Mouse (Mus musculus) heart, postnatal 0 days (tissue): ENCODE measurements around the gene Zfand2b. TPM values are rescaled to one million over a fixed set of nuclear protein-coding genes. Genes with fewer than 3 reads are reported as not detected.
A peak's percentile ranks its signal among the peaks of the same experiment; 100 is the strongest.

Experiments
- ATAC-seq: fragments of 200-750 bp; cut with Nextera tagmentation; 2 replicates; pipeline ENCODE4 v1.8.0; 2017; ENCODE audit warnings: low read depth, moderate number of reproducible peaks, moderate library complexity; ENCODE audit not compliant: insufficient read depth
- DNase-seq: peaks from one replicate; pipeline ENCODE4 v3.0.0-alpha.2; 2016; ENCODE audit warnings: low spot score
- H3K27ac ChIP-seq: fragments of 300-500 bp; sonication (generic); 2 replicates; pipeline ENCODE4 v1.5.1; 2014; ENCODE audit warnings: low read depth, mild to moderate bottlenecking
- H3K27me3 ChIP-seq: fragments of 300-500 bp; sonication (generic); 2 replicates; pipeline ENCODE4 v1.6.1; 2014; ENCODE audit warnings: low read length, mixed read lengths; ENCODE audit not compliant: control insufficient read depth, insufficient read depth
- H3K36me3 ChIP-seq: fragments of 300-500 bp; sonication (generic); replicated peaks from 2 replicates; pipeline ENCODE4 v1.6.1; 2014; ENCODE audit warnings: low read length, mixed read lengths; ENCODE audit not compliant: control insufficient read depth, insufficient read depth
- H3K4me1 ChIP-seq: fragments of 300-500 bp; sonication (generic); 2 replicates; pipeline ENCODE4 v1.6.1; 2014; ENCODE audit warnings: antibody characterized with exemption; ENCODE audit not compliant: control insufficient read depth, insufficient read depth
- H3K4me2 ChIP-seq: fragments of 300-500 bp; sonication (generic); 2 replicates; pipeline ENCODE4 v1.6.1; 2014; ENCODE audit warnings: low read depth, mild to moderate bottlenecking, low read length, moderate library complexity
- H3K4me3 ChIP-seq: fragments of 300-500 bp; sonication (generic); 2 replicates; pipeline ENCODE4 v1.5.1; 2014; ENCODE audit warnings: low read depth, low read length
- H3K9ac ChIP-seq: fragments of 300-500 bp; sonication (generic); replicated peaks from 2 replicates; pipeline ENCODE4 v1.6.1; 2014; ENCODE audit warnings: low read depth, low read length, mixed read lengths
- H3K9me3 ChIP-seq: fragments of 300-500 bp; sonication (generic); replicated peaks from 2 replicates; pipeline ENCODE4 v1.6.1; 2016; ENCODE audit warnings: low read length; ENCODE audit not compliant: control insufficient read depth
- CTCF ChIP-seq: IDR thresholded peaks from 2 replicates; pipeline ENCODE4 v1.5.1; 2016; ENCODE audit warnings: antibody characterized with exemption, control low read depth, low read depth
- EP300 ChIP-seq: IDR thresholded peaks from 2 replicates; pipeline ENCODE4 v1.6.1; 2016; ENCODE audit warnings: antibody characterized with exemption, low read depth
- WGBS: fragments of 180-500 bp; shearing (Covaris S2); extraction: QIAGEN DNeasy Blood & Tissue Kit; methylation state at CpG from one replicate; pipeline ENCODE4 v1.1.7; 2014; 5-methylcytosine and 5-hydroxymethylcytosine counted together
- polyA plus RNA-seq: library from polyadenylated mRNA; unstranded; fragments of >200 nt; fragmentation: Nextera tagmentation; extraction: Ambion mirVana; gene quantifications from 2 replicates; pipeline ENCODE4 v1.2.1, GENCODE M21; 2015
- total RNA-seq: library from RNA; depleted of rRNA; stranded (reverse); fragments of >200 nt; gene quantifications from 2 replicates; pipeline ENCODE4 v1.2.3, GENCODE M21; 2014; ENCODE audit warnings: low replicate concordance; rRNA removed

Gene Zfand2b
- total RNA-seq (33.1 and 67.1 TPM in 2 replicates), polyA plus RNA-seq (26.1 and 28.7 TPM in 2 replicates)

DNA sequence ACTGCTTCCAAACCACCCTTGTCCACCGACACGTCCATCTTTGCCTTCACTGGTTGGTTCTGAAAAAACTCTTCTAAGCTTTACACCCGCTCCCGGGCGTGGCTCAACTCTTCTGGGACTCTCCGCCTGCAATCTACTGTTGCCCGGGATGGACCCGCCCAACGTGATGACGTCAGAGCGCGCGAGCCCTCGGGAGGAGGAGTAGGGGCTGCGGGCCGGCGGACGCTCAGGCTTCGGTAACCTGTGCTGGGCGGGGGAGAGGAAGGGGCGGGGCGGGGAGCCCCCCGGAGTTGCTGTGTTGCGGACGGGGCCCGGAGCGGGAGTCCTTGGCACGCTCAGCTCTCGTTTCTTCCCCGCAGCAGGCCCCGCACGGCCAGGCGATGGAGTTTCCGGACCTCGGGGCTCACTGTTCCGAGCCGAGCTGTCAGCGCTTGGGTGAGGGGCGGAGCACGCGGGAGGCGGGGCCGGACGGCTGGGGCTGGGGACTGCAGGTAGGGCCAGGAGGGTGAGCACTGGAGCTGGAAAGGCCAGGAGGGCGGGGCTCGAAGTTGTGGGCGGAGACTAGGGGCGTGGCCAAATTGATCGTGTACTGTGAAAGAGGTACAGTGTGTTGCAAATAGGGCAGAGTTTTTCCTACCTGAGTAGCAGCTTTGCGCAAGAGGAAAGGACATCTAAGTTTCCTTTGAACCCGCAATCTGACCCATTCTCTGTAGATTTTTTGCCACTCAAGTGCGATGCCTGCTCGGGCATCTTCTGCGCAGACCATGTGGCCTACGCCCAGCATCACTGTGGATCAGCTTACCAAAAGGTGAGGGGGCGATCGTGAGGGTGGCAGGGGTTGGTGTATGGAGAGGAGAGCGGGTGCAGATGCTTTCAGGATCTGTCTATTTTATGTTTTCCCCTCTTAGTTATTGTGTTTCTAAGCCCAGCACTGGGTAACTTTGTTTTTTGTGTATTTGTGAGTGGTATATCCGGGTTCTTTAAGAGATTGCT, at the start of gene Zfand2b:
TSS of gene Zfand2b (plus strand) at position 175 of the 993 bp plus-strand sequence.
- Histone ChIP-seq H3K27me3 (no peaks in the 10 kb centered on the region), H3K4me1 (0 out of 2 replicates have a peak, but pooled peaks cover 10% of the 10 kb centered on the region), H3K4me3 (peak within 1 kb of the TSS; percentile 58), H3K9me3 (no peaks in the 10 kb centered on the region), H3K36me3 (peaks cover 39% of the 10 kb centered on the region), H3K9ac (peak within 1 kb of the TSS; percentile 58), H3K4me2 (peak within 1 kb of the TSS; percentile 59), H3K27ac (peak within 1 kb of the TSS; percentile 51)
- peak; percentile 94 for DNase-seq
- ATAC-seq: peak; percentile 99
- no peak for TF ChIP-seq EP300
- no peak for TF ChIP-seq CTCF
- WGBS: 1% methylated on average over 52 of the region's 59 CpGs

DNA sequence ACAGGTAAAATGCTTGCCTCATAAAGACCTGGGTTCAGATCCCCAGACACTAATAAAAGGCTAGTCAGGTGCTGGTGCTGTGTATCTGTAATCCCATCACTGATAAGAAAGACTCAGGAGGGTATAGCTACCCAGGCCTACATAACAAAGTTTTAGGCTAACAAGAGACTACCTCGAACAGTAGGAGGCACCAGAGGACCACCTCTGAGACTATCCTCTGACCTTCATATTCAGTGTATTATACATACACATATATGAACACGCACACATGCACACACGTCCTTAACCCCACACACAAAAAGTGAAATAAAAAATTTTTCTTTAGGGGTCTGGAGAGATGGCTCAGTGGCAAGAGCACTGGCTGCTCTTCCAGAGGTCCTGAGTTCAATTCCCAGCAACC, 46.2 kb upstream of the Zfand2b start:
- Histone ChIP-seq H3K9me3 (no peaks in the 10 kb centered on the region), H3K4me2 (no peak overlapping the region), H3K4me1 (no peaks in the 10 kb centered on the region), H3K4me3 (no peak overlapping the region), H3K27me3 (no peaks in the 10 kb centered on the region), H3K9ac (no peak overlapping the region), H3K27ac (no peak overlapping the region), H3K36me3 (no peaks in the 10 kb centered on the region)
- DNase-seq: no peak
- TF ChIP-seq EP300 (no peak), CTCF (no peak; the same call in 1 of the 2 replicates)
- WGBS: 77% methylated on average over 3 of the region's 3 CpGs
- ATAC-seq: no peak

DNA sequence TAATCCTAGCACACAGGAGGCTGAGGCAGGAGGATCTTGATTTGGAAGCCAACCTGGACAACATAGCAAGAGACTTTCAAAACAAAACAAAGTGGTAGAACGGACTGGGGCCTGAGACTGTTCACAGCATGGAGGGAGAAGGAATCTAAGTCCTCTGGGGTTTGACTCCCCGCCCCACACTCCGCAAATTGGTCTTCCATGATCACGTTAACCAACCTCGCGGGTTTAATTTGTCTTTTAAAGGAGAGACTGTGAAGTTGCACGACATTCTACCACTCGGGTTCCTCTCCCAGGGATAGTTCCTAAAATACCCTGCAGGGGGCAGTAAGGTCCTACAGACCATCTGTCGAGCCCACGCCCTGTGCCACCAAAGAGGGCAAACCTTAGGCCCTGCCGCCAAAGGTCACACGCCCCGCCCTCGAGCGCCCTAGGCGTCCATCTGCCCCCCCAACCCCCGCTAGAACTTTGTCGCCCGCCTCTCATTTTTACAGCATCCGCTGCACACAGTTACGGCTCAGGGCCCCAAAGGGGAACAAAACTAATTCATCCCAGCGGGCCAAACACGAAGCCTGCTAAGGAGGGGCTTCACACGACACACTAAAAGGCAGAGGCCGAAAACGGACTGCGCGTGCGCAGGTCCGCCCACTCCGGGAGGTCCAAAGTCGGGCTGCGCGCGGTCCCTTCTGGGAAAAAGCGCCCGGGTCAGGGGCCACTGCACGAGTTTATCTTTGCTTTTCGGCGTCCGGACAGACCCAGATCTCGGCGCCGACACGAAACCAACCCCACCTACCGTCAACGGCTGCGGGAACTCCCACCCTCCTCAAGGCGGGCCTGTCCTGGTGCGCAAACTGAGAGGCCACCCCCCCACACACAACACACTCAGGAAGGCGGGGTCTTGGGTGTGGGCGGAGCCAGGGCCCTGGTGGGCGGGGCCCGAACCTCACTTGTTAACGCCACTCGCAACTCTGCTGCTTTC, 43.8 kb upstream of the Zfand2b start, which contains the start of gene Nhej1:
TSS of gene Nhej1 (minus strand) at position 855 of the 976 bp plus-strand sequence.
- WGBS: 1% methylated on average over 56 of the region's 56 CpGs
- H3K4me1 ChIP-seq: no peaks in the 10 kb centered on the region
- peak; percentile 50 for TF ChIP-seq EP300
- TF ChIP-seq CTCF: peak; percentile 80
- H3K9me3 ChIP-seq: no peaks in the 10 kb centered on the region
- peak within 1 kb of the TSS; percentile 63 for H3K9ac ChIP-seq
- H3K4me2 ChIP-seq: peak within 1 kb of the TSS; percentile 51
- ATAC-seq: peak; percentile 98
- H3K4me3 ChIP-seq: peak within 1 kb of the TSS; percentile 58
- peak; percentile 92 for DNase-seq
- H3K27ac ChIP-seq: peak within 1 kb of the TSS; percentile 93
- no peaks in the 10 kb centered on the region for H3K27me3 ChIP-seq
- H3K36me3 ChIP-seq: no peaks in the 10 kb centered on the region

DNA sequence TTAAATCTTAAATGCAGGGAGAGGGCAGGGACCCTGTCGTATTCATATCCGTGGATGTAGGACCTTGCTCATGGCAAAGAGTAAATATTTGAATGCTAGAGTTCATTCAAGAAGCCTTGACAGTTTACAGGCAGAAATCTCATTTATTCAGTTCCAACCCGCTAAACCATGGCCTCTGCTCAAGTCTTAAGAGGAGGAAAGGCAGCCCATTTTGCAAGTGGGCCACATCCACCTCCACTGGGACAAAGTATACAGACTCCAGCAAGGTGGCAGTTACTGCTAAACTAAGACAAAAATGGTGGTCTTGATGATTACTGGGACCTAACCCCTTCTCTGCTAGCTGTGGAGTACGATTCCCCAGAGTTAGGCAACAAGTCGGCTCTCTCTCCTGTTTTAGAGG, 43.0 kb upstream of the Zfand2b start:
- no peak for TF ChIP-seq EP300
- TF ChIP-seq CTCF: no peak
- 40% methylated on average over 5 of the region's 5 CpGs for WGBS
- no peak for ATAC-seq
- H3K4me1 ChIP-seq: no peaks in the 10 kb centered on the region
- H3K4me3 ChIP-seq: peak overlapping the region; percentile 58
- H3K4me2 ChIP-seq: peak overlapping the region; percentile 51
- H3K36me3 ChIP-seq: no peaks in the 10 kb centered on the region
- DNase-seq: no peak
- no peaks in the 10 kb centered on the region for H3K27me3 ChIP-seq
- H3K27ac ChIP-seq: peak overlapping the region; percentile 93; the same call in 1 of the 2 replicates
- H3K9me3 ChIP-seq: no peaks in the 10 kb centered on the region
- no peak overlapping the region; the same call in 1 of the 2 replicates for H3K9ac ChIP-seq

DNA sequence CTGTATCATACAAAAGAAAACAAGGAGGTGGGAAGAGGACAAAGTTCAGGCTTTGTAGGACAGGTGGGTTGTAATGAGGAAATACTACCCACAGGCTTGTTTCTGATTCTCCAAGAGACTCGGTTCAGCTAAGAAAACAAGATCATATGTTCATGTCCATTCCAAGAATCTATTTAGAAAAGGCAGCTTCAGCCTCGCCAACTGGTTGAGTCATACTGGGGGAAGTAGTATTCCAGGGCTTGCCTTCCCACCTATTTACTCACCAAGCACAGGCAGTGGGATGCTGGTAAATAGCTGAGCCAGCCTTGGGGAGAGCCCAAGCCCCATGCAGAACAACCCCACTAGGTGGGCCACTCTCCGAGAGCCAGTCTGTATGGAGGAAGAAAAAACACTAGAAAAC, 39.8 kb upstream of the Zfand2b start:
- Histone ChIP-seq H3K9ac (no peak overlapping the region), H3K4me3 (no peak overlapping the region), H3K4me1 (no peaks in the 10 kb centered on the region), H3K27ac (no peak overlapping the region), H3K27me3 (no peaks in the 10 kb centered on the region), H3K4me2 (no peak overlapping the region), H3K36me3 (no peaks in the 10 kb centered on the region), H3K9me3 (no peaks in the 10 kb centered on the region)
- no peak for DNase-seq
- no peak for ATAC-seq
- TF ChIP-seq EP300 (no peak), CTCF (no peak)
- WGBS: 69% methylated on average over 3 of the region's 3 CpGs
